Mouse (Mus musculus) CH12F3 (cell line): ENCODE results near the gene Supv3l1.
"Not testable (repeated sequence)": the region's sequence is repeated elsewhere in the genome, so short reads cannot be mapped to it uniquely, and the experiment has no call there.

Experiments used
- in situ Hi-C: fragments of 300-500 bp; cut with MboI; formaldehyde crosslinking; loops from 2 replicates; pipeline ENCODE4 v1.14.3; 2020; ENCODE audit warnings: low sequenced_read_pairs

Supv3l1 gene

GRCm38 (mm10) chr10:62449364-62450279 lies at the start of gene Supv3l1, which contains the start of gene 4930507D05Rik:
TSS of gene Supv3l1 (minus strand) at chr10:62449738.
TSS of gene 4930507D05Rik (plus strand) at chr10:62449489.
- in situ Hi-C loops = no loop called here

GRCm38 (mm10) chr10:62491681-62492080 lies 42.1 kb upstream of the Supv3l1 start:
- in situ Hi-C loops = not testable (repeated sequence)

- in situ Hi-C loops = no loop called here
Measured at GRCm38 (mm10) chr10:62488266-62488665, 38.7 kb upstream of the Supv3l1 start.

GRCm38 (mm10) chr10:62486618-62487415 lies 37.3 kb upstream of the Supv3l1 start, which contains the start of gene Vps26a:
TSS of gene Vps26a (minus strand) at chr10:62486805.
- in situ Hi-C loops = no loop called here

GRCm38 (mm10) chr10:62485878-62486582 lies 36.5 kb upstream of the Supv3l1 start:
- in situ Hi-C loops = no loop called here

GRCm38 (mm10) chr10:62481108-62481852 lies 31.7 kb upstream of the Supv3l1 start:
- in situ Hi-C loops = no loop called here

- in situ Hi-C loops = no loop called here
Measured at GRCm38 (mm10) chr10:62476980-62477379, 27.4 kb upstream of the Supv3l1 start.

GRCm38 (mm10) chr10:62474944-62475343 lies 25.4 kb upstream of the Supv3l1 start:
- in situ Hi-C loops = no loop called here

- in situ Hi-C loops = no loop called here
Measured at GRCm38 (mm10) chr10:62471105-62471504, 21.6 kb upstream of the Supv3l1 start.

GRCm38 (mm10) chr10:62469736-62470135 lies 20.2 kb upstream of the Supv3l1 start:
- in situ Hi-C loops = no loop called here

- in situ Hi-C loops = no loop called here
Measured at GRCm38 (mm10) chr10:62461321-62461720, 11.8 kb upstream of the Supv3l1 start.

- in situ Hi-C loops = not testable (repeated sequence)
Measured at GRCm38 (mm10) chr10:62452001-62452400, 2.5 kb upstream of the Supv3l1 start.

GRCm38 (mm10) chr10:62450280-62450640 lies 722 bp upstream of the Supv3l1 start:
- in situ Hi-C loops = no loop called here

GRCm38 (mm10) chr10:62430427-62430826 lies 19.1 kb downstream of the Supv3l1 start:
- in situ Hi-C loops = no loop called here

- in situ Hi-C loops = no loop called here
Measured at GRCm38 (mm10) chr10:62425081-62425871, 24.3 kb downstream of the Supv3l1 start.

- in situ Hi-C loops = no loop called here
Measured at GRCm38 (mm10) chr10:62422255-62422654, 27.3 kb downstream of the Supv3l1 start, which contains the start of gene Hkdc1. TSS of gene Hkdc1 (minus strand) at chr10:62422491.

GRCm38 (mm10) chr10:62421127-62421526 lies 28.4 kb downstream of the Supv3l1 start:
- in situ Hi-C loops = no loop called here

- in situ Hi-C loops = no loop called here
Measured at GRCm38 (mm10) chr10:62420399-62420798, 29.1 kb downstream of the Supv3l1 start.

- in situ Hi-C loops = no loop called here
Measured at GRCm38 (mm10) chr10:62419422-62419821, 30.1 kb downstream of the Supv3l1 start.
